Mouse (Mus musculus): ENCODE measurements around the gene Ptgfr.

The Ptgfr gene

GRCm38 (mm10) chr3:151836871-151837680 is at the start of gene Ptgfr:
Ptgfr (minus strand) TSS chr3:151837630.
- DNase-seq (ENCODE audit: low spot score), result no peak

DNA sequence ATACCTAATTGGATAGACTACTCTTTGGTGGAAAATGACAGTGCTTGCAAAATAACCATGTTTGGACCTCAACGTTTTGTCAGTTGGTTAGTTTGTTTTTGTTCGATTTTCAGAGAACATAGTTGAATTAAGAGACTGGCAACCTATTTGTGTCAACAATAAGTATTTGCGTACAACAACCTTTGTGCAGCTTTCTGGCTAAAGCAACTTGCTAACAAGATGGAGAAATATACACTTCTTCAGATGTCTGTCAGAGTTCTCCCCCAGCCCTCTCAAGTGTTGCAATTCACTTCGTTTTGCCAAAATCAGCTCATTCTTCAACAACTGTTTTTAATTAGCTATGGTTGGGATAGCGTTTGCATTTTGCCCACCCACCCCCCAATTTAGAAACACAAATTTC is 46.5 kb upstream of the Ptgfr start:
- no peak for DNase-seq (ENCODE audit: low spot score)

DNA sequence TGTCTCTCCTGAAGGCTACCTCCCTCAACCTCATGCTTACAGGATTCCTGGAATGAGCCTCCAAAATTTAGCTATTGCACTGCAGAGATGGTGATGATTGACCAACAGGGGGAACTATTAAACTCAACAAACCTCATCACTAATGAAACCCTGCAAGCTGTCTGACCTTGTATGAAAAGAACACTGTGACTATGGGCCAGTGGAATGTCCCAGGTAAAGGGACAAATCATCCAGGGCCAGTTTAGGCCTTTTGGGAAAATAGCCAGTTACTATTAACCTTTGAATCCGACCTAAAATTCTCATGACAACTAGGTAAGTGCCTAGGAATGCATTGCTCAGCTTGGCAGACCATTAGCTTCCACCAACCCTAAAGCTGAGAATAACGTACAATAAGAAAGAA is 42.6 kb upstream of the Ptgfr start:
- DNase-seq (ENCODE audit: low spot score), result no peak

DNA sequence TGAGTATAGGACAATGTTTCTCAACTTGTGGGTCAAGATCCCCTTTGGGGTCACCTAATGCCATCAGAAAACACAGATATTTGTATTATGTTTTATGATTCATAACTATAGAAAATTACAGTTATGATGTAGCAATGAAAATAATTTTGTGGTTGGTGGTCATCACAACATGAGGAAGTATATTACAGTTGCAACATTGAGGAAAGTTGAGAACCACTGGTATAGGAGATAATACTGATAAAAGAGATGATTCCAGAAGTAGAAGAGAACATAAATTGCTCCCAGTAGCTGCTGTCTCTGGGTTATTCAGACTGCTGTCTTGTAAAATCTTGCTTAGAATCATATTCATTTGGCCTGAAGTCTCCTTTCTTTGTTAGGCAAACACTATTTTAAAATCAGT is 31.5 kb upstream of the Ptgfr start:
- DNase-seq (ENCODE audit: low spot score), result no peak

- no peak for DNase-seq (ENCODE audit: low spot score)
These were observed 13.9 kb upstream of the Ptgfr start for GRCm38 (mm10) chr3:151851344-151851743.

GRCm38 (mm10) chr3:151850621-151851020 is 13.2 kb upstream of the Ptgfr start:
- no peak for DNase-seq (ENCODE audit: low spot score)

DNA sequence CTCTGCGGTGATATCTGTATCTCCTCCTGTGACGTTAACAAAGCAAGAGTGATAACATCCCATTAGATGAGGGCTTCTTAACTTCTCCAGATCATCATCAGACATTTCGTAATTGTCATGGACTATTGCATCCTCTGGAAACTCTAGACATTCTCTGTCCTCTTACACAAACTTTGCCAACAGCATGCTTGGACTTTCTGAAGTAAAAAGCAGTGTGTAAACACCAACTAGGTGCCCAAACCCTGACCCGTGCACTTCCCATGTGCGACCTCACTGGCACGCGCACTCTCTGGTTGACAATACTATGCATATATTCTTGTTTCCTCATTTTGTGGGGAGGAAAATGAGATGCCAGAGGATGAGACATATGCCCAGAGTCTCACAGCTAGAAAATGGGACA is 8.9 kb upstream of the Ptgfr start:
- no peak for DNase-seq (ENCODE audit: low spot score)

GRCm38 (mm10) chr3:151844361-151845154 is 7.1 kb upstream of the Ptgfr start:
- DNase-seq (ENCODE audit: low spot score), result no peak

DNA sequence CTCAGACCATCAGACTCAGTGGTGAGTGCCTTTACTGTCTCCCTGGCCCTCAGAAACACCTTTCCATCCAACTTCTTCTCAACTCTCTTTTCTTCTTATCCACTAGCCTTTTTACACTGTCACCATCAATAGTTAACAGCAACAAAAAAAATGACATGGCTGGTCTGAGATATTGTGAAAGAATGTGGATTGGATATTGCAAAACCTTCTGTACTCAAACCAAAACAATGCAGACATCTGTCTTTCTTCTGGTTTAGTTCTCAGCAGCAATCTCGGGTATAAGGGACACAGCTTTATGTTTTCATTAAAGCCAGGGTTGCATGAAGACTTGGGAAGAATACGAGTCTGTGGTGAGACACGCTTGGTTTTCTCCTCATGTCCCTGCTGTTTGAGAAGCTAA is 3.3 kb upstream of the Ptgfr start:
- no peak for DNase-seq (ENCODE audit: low spot score)

- no peak for DNase-seq (ENCODE audit: low spot score)
These were observed 942 bp upstream of the Ptgfr start for GRCm38 (mm10) chr3:151838372-151838771.

DNA sequence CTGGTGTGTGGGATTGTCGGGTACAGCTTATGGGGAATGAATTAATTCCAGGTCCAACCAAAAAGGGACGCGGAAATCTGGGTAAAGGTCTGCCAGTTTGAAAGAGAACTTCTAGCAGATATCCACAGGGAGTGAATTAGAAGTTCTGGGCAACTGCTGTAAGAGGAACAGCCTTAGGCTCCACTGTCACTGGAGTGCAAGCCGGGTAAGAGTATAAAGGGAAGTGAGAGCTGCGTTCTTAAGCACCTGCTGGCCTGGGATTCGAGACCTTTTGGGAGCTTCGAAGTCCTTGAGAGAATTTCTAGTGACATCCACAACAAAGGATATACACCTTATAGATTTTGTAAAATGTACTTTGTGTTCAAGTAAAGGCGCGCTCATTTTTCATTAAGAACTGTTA is 319 bp upstream of the Ptgfr start:
- DNase-seq (ENCODE audit: low spot score), result no peak

GRCm38 (mm10) chr3:151836451-151836850 is 979 bp downstream of the Ptgfr start:
- DNase-seq (ENCODE audit: low spot score), result no peak

DNA sequence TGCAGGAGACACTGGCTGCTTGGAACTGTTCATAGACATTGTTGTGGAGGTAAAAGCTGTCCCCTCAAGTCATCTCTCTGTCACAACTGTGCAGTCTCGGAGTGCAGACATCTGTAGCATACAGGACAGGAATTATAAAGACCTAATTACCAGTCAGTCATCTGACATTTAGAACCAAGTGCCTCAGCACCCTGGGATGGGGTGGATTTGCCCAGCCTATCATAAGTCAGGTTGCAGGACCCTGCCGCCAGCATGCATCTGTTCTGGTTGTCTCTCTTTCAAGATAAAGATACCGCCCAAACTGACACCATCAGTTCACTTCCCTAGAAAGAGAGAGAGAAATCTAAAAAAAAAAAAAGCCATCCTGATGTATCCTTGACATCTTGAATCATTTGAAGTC is 1.6 kb downstream of the Ptgfr start:
- no peak for DNase-seq (ENCODE audit: low spot score)

GRCm38 (mm10) chr3:151827950-151828610 is 9.3 kb downstream of the Ptgfr start:
- DNase-seq (ENCODE audit: low spot score), result no peak

GRCm38 (mm10) chr3:151819811-151820210 is 17.6 kb downstream of the Ptgfr start:
- no peak for DNase-seq (ENCODE audit: low spot score)

DNA sequence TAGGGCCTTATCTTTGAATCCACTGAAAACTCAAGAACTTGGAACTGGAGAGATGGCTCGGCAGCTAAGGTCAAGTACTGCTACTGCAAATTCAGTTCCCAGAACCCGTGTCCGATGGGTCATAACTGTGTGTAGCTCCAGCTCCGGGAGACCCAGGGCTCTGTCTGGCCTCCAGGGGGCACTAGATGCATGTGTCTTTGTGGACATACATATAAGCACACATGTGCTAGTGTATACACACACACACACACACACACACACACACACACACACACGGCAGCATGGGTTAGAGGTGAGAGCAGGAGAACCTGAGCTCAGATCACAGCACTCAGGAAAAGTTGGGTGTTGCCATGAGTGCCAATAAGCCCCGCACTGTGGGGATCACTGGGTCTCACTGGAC is 19.2 kb downstream of the Ptgfr start:
- no peak for DNase-seq (ENCODE audit: low spot score)

GRCm38 (mm10) chr3:151808613-151809012 is 28.8 kb downstream of the Ptgfr start:
- DNase-seq (ENCODE audit: low spot score), result no peak

GRCm38 (mm10) chr3:151788622-151789021 is 48.8 kb downstream of the Ptgfr start:
- DNase-seq (ENCODE audit: low spot score), result no peak

DNA sequence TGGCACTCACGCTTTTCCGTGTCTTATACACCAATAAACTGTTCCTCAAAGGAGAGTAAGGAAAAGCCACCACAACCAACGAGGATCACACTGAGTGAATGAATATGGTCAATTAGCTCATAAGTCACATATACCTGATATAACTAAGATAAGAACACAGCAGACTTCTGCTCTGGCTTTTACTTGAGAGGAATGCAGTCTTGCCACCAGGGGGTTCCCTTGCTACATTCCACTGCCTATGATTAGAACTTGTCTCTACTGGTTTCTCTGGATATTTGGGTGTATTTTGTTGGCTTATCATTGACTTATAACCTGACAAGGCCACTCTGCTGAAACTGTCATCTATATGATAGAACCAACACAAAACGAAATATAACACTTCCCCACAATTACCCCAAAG is 62.3 kb downstream of the Ptgfr start:
- DNase-seq (ENCODE audit: low spot score), result peak; percentile 25

- no peak for DNase-seq (ENCODE audit: low spot score)
These were observed 66.4 kb downstream of the Ptgfr start for GRCm38 (mm10) chr3:151771074-151771473.

DNA sequence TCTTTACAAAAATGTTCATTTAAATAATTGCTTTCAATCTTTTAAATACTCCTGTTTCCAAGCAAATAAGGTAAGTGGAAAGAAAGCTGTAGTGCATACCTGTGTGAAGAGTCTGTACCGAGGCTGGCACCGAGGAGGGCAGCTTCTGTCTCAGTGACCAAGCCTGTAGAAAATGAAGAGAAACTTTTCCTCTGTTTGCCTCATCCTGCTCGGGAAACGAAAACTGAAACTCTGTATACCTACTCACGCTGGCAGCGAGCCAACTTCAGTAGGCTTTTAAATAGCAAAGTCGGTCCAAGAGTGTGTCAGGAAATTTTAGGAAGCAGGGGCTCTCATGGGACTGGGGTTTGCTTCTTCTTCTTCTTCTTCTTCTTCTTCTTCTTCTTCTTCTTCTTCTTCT is 87.7 kb downstream of the Ptgfr start, which contains the start of gene Ifi44:
Gene Ifi44 (minus strand): TSS at position 224 of the 400 bp plus-strand sequence.
- no peak for DNase-seq (ENCODE audit: low spot score)

DNA sequence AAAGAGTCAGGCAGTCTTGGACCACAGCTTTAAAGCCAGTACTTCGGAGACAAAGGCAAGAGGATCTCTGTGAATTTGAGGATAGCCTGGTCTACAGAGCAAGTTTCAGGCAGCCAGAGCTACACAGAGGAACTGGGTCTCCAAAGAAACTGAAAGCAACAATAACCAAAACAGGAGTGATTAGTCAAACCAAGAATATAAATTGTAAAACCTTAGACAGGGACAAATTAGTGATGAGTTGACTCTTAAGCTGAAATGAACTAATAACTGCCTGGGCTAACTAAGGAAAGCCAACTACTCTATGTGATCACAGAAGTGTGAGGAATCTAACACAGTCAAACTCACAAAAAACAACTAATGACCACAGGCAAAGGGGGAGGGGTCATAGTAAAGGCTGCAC is 88.9 kb downstream of the Ptgfr start:
- DNase-seq (ENCODE audit: low spot score), result no peak

All from left cerebral cortex, adult 11 months (tissue).